Mouse (Mus musculus) hindlimb bud, embryonic 11.5 days (tissue): ENCODE measurements around the gene Cdrt4.

Experiments used
- DNase-seq: peaks from one replicate; pipeline ENCODE4 v3.0.0-alpha.2; 2012; ENCODE audit warnings: low read depth, low spot score; ENCODE audit errors: extremely low spot score

Cdrt4 gene

GRCm38 (mm10) chr11:63035420-63036211 lies 84.6 kb downstream of the Cdrt4 start:
- DNase-seq, result no peak

GRCm38 (mm10) chr11:63040002-63040661 lies 89.1 kb downstream of the Cdrt4 start:
- no peak for DNase-seq
